ENCODE assay signal across 8 mouse cellular contexts in the genomic region with DNA sequence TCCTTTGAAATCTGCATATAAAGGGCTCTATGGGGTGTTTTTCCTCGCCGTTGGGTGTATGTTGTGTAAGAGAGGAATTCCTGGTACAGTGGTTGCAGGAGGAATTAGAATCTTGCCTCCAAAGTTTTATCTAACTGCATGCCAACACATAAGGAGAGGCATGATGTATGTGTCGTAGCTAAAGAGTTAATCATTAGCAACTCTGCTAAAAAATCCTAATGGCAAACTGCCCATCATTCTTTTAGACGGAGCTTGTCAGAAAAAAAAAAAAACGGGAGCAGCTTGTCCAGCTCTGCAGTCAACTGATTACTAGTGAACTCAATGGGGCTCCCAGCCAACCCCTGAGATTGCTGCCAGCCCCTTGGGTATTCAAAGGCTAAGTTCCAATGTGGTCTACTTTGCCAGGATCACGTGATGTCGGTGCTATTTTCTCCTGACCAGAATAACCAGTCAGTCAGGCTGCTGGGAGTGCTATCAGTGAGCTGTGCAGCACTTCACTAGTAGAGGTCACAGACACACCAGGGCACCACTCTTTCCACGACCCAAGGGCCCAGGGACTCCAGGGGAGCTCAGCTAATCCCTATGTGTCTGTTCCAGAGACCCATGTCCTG.
DNase-seq lines count a peak whose midpoint lies in the region; ATAC-seq and TF ChIP-seq lines count a peak whose summit lies in the region.

No protein-coding gene starts in this region.

- peaks cover 25% of the 10 kb centered on the region for H3K4me1 ChIP-seq in embryonic facial prominence, embryonic 12.5 days
- peaks cover 30% of the 10 kb centered on the region for H3K4me1 ChIP-seq in heart, adult 2 months (ENCODE audit: control insufficient read depth, insufficient read depth, low read length)
- H3K4me1 ChIP-seq in limb, embryonic 14.5 days (ENCODE audit: control insufficient read depth, insufficient read depth, low read length) = peaks cover 25% of the 10 kb centered on the region

- H3K4me3 ChIP-seq in embryonic facial prominence, embryonic 12.5 days = no peak overlapping the region
- no peak overlapping the region for H3K4me3 ChIP-seq in heart, adult 2 months
- no peak overlapping the region for H3K4me3 ChIP-seq in limb, embryonic 14.5 days (replicated peaks; ENCODE audit: low read length)

- no peaks in the 10 kb centered on the region for H3K9me3 ChIP-seq in embryonic facial prominence, embryonic 12.5 days
- no peaks in the 10 kb centered on the region for H3K9me3 ChIP-seq in limb, embryonic 14.5 days (ENCODE audit: control insufficient read depth, low read length)

- no peaks in the 10 kb centered on the region for H3K27me3 ChIP-seq in embryonic facial prominence, embryonic 12.5 days
- H3K27me3 ChIP-seq in heart, adult 2 months (ENCODE audit: control insufficient read depth, insufficient read depth, low read length) = no peaks in the 10 kb centered on the region
- H3K27me3 ChIP-seq in limb, embryonic 14.5 days (ENCODE audit: control insufficient read depth, insufficient read depth, low read length) = no peaks in the 10 kb centered on the region

- peak; percentile 12 for DNase-seq in embryo, embryonic 9.5 days (ENCODE audit: extremely low spot score)
- DNase-seq in embryo, embryonic 10 days (ENCODE audit: low spot score) = no peak
- peak; percentile 89 to 93 for DNase-seq in heart, adult 2 months
- DNase-seq in kidney, adult 9 months = peak; percentile 98
- peak; percentile 49 for DNase-seq in limb, embryonic 14.5 days (ENCODE audit: low spot score)
- DNase-seq in ovary, postnatal 14 days (ENCODE audit: low spot score) = peak; percentile 75

- no peak for ATAC-seq in embryonic facial prominence, embryonic 12.5 days (ENCODE audit: insufficient number of reproducible peaks, insufficient read depth, low FRiP score, low TSS enrichment)
- no peak for ATAC-seq in limb, embryonic 14.5 days (ENCODE audit: low FRiP score, low read depth)
- ATAC-seq in granulocyte monocyte progenitor cell, adult 5-6 weeks (replicated peaks; ENCODE audit: poor library complexity, severe bottlenecking) = no peak

- peak; percentile 94 for TF ChIP-seq EP300 in heart, adult 2 months (IDR thresholded peaks at IDR 0.05; ENCODE audit: insufficient read depth, low read depth, low read length)

- 0 out of 2 replicates have a peak overlapping the region, but pooled peaks have one; percentile 10 for H3K9ac ChIP-seq in embryonic facial prominence, embryonic 12.5 days
- no peak overlapping the region for H3K9ac ChIP-seq in heart, adult 2 months (ENCODE audit: low read depth, low read length)
- no peak overlapping the region for H3K9ac ChIP-seq in limb, embryonic 14.5 days (ENCODE audit: low read depth, low read length, severe bottlenecking)

- TF ChIP-seq POLR2A in heart, adult 2 months (IDR thresholded peaks at IDR 0.05; ENCODE audit: insufficient read depth, low read depth, low read length) = peak; percentile 55
- no peak for TF ChIP-seq POLR2A in limb, embryonic 14.5 days (IDR thresholded peaks at IDR 0.05; ENCODE audit: borderline replicate concordance, extremely low read depth, insufficient read depth, insufficient read length)

- WGBS in embryonic facial prominence, embryonic 12.5 days = 26% methylated on average over 8 of the region's 8 CpGs
- WGBS in heart, adult 2 months = 3% methylated on average over 8 of the region's 8 CpGs
- WGBS in limb, embryonic 14.5 days = 21% methylated on average over 8 of the region's 8 CpGs

- H3K36me3 ChIP-seq in embryonic facial prominence, embryonic 12.5 days = no peaks in the 10 kb centered on the region
- peaks cover 51% of the 10 kb centered on the region for H3K36me3 ChIP-seq in heart, adult 2 months (ENCODE audit: control insufficient read depth, insufficient read depth, low read length)
- H3K36me3 ChIP-seq in limb, embryonic 14.5 days (ENCODE audit: control insufficient read depth, insufficient read depth, low read length) = peaks cover 4% of the 10 kb centered on the region

- TF ChIP-seq CTCF in heart, adult 2 months (IDR thresholded peaks at IDR 0.05) = no peak

- 0 out of 2 replicates have a peak overlapping the region, but pooled peaks have one; percentile 41 for H3K27ac ChIP-seq in embryonic facial prominence, embryonic 12.5 days
- peak overlapping the region; percentile 84 for H3K27ac ChIP-seq in heart, adult 2 months
- H3K27ac ChIP-seq in limb, embryonic 14.5 days (replicated peaks; ENCODE audit: low read depth, low read length) = no peak overlapping the region

- H3K4me2 ChIP-seq in embryonic facial prominence, embryonic 12.5 days (replicated peaks) = no peak overlapping the region
- H3K4me2 ChIP-seq in limb, embryonic 14.5 days (replicated peaks; ENCODE audit: low read depth, low read length, severe bottlenecking) = no peak overlapping the region

- H3K79me2 ChIP-seq in heart, adult 2 months (replicated peaks; ENCODE audit: control insufficient read depth, insufficient read depth, low read length) = peaks cover 7% of the 10 kb centered on the region

- intact Hi-C loops in heart, adult 2 months (cut with DNase I) = loop anchor here (2.0 to 5.0 kb wide), 4 partner anchors 38 to 90 kb away; no protein-coding TSS in a partner anchor
